Mouse (Mus musculus) right cerebral cortex, postnatal 14 days (tissue): Measurements from ENCODE around the gene Spin2d.
"Not testable (repeated sequence)": the region's sequence is repeated elsewhere in the genome, so short reads cannot be mapped to it uniquely, and the experiment has no call there.

Experiments
- DNase-seq: peaks from one replicate; pipeline ENCODE4 v3.0.0; 2022

Gene Spin2d

GRCm38 (mm10) chrX:73176889-73177288 lies at the start of gene Spin2d:
Spin2d (minus strand) TSS chrX:73176989.
- not testable (repeated sequence) for DNase-seq

GRCm38 (mm10) chrX:73225365-73225764 lies 48.6 kb upstream of the Spin2d start:
- DNase-seq, result no peak

DNA sequence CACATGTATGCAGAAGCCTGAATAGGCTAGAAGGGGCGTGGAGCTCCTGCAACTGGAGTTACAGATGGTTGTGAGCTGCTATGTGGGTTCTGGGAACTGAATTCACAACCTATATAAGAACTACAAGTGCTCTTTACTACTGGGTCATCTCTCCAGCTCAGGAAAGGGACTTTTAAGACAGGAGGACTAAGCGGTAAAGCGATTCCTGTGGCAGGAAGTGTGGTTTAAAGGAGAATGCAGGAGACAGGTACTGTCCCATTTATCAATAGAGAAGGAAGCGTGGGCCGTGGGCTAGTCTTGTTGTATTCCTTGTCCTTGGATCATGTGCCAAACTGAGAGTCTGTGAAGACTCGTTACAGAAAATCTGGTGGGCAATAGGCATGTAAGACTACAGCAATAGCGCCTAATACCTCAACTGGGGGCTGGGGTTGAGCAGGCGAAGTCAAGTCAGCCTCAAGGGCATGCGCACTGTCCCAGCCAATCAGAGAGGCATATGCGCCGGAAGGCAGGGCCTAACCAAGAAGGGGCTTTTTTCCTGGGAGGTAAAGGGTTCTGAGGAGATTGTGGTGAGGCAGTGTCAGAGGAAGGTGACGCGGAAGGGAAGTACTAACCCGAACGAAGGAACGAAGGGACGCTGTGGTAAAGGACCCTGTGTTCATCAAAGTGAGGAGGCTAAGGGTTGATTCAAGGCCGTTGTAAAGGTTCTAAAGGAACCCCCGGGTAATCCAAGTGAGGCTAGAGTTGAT lies 37.2 kb upstream of the Spin2d start, which contains the start of gene Xlr4b:
Gene Xlr4b (plus strand): TSS at position 515 of the 746 bp plus-strand sequence.
- not testable (repeated sequence) for DNase-seq

DNA sequence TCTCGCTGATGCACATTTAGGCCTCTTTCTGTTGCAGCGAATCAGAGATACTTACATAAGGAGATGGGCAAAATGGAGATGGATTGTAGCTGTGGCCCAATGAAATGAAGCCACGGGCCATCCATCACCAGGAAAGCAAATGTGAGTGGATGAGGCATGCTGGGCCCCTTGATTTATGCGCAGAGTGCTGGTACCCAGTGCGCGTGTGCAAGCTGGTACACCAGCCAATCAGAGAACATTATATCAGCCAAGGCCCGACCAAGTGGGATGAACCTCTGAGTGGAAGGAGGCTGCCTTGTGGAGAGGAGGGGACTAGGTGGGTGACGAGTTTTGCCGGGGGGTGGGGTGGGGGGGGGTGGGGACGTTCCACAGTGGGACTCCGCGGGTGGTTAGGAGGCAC lies 15.1 kb upstream of the Spin2d start, which contains the start of gene Xlr3b:
Gene Xlr3b (plus strand): TSS at position 274 of the 400 bp plus-strand sequence.
- DNase-seq, result not testable (repeated sequence)

- not testable (repeated sequence) for DNase-seq
These were observed 27.4 kb downstream of the Spin2d start, which contains the start of gene DXBay18 for GRCm38 (mm10) chrX:73149350-73149749. DXBay18 (minus strand) TSS chrX:73149450.

DNA sequence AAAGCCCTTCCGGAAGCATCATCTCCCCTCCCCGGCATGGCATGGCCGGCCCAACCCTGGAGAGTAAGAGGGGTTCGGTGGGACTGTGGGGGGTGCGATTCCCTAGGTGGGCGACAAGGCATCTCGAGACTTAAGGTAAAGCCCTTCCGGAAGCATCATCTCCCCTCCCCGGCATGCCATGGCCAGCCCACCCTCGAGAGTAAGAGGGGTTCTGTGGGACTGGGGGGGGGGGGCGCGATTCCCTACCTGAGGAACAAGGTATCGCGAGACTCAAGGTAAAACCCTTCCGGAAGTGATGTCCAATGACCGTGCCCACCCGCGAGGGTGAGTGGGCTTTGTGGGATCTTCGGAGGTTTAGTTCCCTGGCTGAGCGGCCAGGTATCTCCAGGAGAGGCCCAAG lies 28.3 kb downstream of the Spin2d start, which contains the start of gene Xlr5b:
Gene Xlr5b (plus strand): TSS at position 301 of the 400 bp plus-strand sequence.
- DNase-seq, result not testable (repeated sequence)

DNA sequence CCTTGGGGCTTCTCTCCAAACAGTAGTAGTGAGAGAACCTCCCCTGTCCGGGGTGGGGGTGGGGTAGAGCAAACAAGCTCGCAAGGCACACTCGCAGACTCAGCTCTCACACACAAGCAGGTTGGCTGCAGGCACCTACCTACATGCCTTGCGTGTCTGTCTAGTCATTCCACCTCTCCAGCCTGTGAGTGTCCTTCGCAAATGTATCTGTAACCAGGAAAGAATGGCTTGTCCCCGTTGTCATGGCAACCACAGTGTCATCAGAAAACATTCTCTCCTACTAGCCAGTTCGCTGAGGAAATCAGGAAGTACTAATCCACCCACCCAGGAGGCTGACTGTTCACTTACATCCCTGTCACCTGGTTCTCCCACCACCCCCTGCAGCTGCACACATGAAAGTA lies 33.6 kb downstream of the Spin2d start:
- not testable (repeated sequence) for DNase-seq
